Mouse (Mus musculus) 3T3-L1 (cell line): ENCODE data around the gene 4930404H24Rik.

Experiments
- DNase-seq: peaks from one replicate; pipeline ENCODE4 v3.0.0-alpha.2; 2015; ENCODE audit warnings: low read depth, low spot score

Gene 4930404H24Rik

GRCm38 (mm10) chr2:153533981-153534380 is 41.4 kb downstream of the 4930404H24Rik start:
- DNase-seq = no peak

- DNase-seq = no peak
Observed at GRCm38 (mm10) chr2:153538898-153539297, 46.3 kb downstream of the 4930404H24Rik start.

- peak; percentile 84 for DNase-seq
Observed at GRCm38 (mm10) chr2:153542936-153543668, 50.5 kb downstream of the 4930404H24Rik start.
